Mouse (Mus musculus) embryo, embryonic 10.5 days (tissue): ENCODE results near the gene Gadl1.

ENCODE experiments used
- DNase-seq: peaks from one replicate; pipeline ENCODE4 v3.0.0-alpha.2; 2015; ENCODE audit warnings: low spot score

Gene Gadl1

DNA sequence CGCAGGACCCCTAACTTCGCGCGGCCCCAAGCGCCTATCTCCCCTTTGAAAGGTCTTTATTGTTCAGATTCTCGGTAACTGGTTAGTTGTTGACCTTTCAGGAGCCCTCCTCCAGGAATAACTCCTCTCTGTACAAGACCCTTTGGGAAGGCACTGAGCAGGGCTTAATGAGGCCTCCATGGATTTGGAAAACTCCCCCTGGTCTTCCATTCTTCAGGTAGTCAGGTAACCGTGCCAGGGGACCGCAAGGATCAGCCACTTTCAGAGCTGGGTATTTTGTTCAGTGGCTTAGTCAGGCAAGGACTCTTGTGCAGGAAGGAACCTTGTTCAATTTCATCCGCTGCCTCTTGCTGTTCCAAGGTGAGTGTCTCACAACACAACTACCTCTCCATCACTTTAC is at the start of gene Gadl1:
Gene Gadl1 (plus strand): TSS at position 301 of the 400 bp plus-strand sequence.
- DNase-seq: no peak

DNA sequence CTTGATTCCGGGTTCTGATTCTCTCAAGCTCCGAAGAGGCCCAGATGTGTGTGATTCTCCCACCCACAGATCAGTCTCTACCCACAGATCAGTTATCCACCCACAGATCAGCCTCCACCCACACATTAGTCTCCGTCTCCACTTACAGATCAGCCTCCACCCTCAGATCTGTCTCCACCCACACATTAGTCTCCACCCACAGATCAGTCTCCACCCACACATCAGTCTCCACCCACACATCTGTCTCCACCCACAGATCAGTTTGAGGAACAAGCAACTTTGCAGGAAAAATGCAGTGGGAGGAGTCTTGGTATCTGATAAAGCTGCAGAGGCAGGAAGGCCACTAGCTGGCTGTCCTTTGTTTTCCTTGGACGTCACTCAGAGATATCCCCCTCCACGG is 46.5 kb upstream of the Gadl1 start:
- no peak for DNase-seq

DNA sequence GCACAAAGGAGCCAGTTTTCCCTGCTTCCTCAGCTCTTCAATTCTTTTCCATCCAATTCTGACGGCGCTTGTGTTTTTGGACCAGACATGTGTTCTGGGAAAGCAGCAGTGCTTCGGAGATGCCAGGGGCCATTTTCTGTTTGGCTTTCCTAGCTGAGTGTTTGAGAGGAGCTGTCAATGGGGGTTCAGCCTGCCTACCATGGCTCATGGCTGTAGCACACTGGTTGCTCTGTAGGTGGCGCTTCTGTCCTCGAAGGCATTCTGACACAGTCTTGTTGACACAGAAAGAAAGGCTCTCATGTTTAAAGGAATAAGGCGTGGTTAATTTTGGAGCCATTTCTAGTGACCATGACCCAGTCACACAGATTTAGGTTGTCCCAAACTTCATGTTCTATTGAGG is 45.9 kb upstream of the Gadl1 start:
- DNase-seq: no peak

DNA sequence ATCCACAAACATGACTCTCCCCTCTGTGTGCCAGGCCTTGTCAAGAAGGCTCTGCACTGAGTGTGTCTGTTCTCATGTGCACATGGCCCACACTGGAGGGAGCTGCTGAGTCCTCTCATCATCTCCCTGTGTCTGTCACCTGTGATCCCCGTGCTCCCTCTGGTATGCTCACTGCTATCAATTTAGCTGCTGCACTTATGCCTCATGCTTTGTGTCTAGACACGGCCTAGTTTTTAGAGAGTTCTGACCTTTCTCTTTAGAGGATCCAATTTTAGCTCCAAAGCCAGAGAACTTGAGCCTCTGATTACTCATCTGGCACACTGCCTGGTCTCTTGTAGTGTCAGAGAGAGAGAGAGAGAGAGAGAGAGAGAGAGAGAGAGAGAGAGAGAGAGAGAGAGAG is 42.0 kb upstream of the Gadl1 start:
- DNase-seq: no peak

DNA sequence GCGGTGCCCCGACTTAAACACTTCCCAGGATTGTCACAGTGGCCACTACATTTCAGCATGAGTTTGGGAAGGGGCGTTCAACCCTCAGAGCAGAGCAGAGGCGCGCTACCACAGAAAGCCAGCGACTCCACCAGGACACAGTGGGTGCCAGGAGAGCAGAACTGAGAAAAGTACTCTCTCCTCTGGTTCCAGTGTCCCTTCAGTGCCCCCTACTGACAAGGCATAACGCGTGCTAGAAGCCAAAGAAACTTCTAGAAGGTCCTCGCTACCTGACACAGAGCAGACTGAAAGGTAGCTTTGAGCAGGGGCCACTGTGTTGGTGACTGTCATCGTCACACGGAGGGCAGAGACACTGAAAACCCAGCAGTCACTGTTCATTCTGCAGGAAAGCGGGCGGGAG is 39.1 kb upstream of the Gadl1 start:
- no peak for DNase-seq

DNA sequence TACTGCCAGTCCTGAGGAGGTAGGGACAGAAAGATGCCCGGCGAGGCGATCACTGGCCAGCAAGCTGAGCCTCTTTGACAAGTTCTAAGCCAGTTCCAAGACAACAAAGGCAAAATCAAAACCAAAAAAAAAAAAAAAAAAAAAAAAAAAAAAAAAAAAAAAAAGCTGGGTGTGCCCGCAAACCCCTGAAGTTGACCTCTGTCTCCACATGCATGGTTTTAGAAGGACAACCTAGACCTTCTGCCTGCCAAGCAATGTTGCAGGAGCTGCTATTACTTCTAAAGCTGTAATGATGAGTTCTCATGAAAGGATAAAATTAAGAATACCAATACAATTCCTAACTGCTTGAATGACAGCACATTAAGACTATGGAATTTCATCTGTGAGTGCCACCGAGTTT is 38.6 kb upstream of the Gadl1 start:
- DNase-seq: no peak

DNA sequence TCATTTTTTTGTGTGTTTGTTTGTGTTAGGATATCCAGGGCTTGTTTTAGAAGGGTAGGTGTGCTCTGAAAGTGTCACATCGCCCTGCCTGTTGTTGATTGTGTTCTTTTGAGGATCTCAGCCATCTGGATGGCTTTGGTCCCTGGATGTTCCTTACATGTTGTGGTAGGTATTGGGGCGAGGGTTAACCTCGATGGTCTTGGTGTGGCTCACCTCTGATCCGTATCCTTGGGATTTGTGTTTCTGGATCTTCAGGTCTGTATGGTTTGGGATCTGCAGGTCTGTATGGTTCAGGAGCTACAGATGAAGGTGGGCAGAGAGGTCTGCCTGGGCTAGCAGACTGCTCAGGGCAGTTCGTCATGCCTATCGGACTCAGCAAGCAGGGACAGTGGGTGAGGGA is 28.8 kb upstream of the Gadl1 start:
- DNase-seq: no peak

DNA sequence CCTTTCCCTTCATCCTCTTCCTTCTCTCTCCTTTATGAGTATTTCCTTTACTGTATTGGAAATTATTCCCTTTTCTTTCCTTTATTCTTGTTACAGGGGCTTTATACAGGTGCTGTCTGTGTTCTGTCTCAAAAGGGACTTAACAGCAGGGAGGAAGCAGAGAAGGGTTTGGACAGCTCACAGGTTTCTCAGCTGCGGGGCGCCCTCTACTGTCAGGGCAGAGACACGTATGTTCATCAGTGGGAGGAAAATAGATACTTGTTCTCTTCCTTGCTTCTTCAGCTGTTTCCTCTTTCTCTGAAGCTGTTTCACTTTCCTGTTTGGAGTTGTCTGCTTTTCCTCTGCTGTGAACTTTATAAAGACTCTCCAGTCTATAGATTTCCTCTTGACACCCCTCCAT is 28.1 kb upstream of the Gadl1 start:
- DNase-seq: no peak

DNA sequence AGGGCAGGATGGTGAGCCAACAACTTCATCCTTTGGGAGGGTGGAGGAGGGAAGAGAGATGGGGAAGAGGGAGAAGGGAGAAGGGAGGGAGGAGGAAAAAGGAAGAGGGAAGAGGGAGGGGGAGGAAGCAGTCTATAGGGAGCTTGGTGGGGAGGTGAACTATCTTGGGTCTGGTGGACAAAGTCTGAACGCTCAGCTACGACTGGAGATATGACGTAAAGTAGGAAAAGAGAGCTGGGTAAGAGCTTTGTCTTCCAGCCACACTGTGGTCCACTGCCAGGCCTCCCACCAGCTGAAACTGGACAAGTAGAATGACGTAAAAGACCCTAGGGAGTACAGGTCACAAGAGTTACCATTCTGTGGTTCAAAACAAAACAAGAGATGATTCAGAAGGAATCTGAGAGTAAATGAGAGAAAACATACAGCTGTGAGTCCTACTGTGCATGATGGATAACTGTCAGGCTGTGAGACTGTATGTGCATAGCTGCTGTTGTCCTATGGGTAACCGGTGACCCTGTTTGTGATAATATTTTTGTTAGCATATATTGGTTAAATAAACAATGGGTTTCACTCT is 26.5 kb upstream of the Gadl1 start:
- peak; percentile 10 for DNase-seq

DNA sequence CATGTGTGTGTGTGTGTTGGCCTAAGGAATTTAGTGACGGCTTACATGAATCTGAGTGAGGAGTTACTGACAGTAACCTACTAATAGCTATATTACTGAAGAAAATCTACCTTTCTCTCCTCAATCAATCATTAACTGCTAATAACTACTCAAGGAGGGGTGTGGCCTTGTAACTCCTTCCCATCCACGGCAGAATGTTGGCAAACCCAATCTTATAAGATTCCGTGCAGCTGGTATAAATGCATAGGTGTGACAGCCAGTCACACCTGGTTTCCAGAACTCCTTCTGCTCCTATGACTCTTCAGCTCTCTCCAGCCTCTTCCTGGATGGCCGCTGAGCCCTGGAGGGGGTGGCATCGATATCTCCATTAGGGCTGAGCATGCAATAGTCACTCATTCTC is 25.8 kb upstream of the Gadl1 start:
- DNase-seq: no peak

DNA sequence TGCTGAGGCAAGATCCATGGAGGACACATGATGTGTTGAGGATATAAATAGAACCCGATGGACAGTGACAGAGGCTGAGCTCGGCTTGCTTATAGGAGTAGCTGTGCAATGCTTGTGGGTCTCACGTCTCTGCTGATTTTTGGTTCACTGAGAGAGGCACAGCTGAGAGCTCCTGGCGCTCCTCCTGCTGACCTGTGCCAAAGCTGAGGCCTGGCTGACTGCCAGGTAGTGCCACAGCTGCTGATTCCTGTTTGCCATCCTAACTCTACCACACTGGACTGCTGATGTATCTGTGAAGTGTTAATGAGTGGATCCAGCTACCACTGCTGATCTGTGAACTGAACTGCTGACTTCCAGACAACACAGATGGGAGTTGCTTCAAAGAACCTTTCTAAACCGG is 21.7 kb upstream of the Gadl1 start:
- no peak for DNase-seq

DNA sequence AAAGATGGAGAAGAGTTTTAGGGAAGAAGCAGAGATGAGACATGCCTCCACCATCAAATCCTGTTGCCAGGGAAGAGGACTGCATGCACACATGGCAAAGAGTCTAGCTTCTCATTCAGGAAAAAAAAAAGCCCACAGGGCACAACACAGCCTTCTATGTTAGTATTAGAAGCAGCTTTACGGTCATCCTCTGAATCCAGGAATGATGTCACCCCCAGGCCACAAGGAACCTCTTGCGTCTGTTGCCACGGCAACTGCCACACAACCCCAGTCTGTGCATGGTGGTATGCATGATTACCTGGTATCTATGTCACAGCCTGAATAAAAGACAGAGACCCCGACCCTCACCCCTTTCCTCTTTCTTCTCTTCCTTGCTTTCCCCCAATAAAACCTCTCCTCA is 16.1 kb upstream of the Gadl1 start:
- DNase-seq: peak; percentile 26

DNA sequence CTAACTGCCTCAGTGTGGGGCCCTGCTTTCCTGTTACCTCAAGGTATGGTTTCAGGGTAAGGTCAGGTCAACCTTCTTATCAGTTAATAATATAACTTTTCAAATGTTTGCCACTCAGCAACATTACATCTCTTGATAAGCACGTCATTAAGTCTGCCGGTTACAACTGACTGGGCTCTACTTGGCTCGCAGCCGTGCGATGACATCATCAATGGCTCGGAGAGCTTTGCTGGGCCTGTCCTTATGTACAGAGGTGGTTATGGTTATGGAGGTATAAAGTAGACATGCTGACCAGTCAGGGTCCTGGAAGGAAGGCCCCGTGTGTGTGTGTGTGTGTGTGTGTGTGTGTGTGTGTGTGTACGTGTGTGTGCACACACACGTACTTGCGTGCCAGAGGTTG is 15.3 kb upstream of the Gadl1 start:
- DNase-seq: no peak

DNA sequence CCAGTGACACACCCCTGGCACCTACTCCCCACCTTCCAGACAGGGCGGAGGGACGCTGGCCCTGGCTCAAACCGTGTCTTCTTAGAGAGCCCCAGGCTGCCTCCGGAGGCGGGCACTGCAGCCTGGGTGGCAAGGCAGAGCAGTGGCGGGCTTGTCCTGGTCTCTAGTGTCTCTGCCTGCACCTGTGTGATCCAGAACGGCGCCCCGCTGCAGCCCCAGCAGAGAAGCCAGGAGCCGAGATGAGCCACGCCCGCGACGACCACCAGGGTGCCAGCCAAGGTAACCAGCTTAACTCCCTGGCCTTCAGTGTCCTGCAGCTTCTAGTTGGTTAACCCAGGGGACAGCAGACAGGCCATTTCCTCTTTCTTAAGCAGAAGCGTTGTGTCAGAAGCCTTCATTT is 930 bp upstream of the Gadl1 start:
- no peak for DNase-seq

DNA sequence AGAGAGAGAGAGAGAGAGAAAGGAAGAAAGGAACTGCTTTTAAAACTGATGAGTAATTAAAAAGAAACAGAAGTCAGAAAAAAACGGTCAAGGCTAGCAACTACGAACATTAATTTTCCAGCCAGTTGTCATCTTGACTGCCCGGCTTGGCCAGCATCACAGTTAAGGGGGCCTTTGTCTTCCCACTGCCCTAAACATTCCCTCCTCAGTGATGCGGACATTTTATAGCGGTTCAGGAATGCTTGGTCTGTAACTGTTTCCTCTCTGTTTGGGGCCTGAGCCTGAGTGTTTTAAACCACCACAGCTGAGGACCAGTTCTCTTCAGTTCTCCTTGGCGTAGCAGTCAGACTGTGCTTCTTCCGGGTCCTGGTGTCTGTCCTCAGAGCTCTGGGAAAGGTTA is 4.8 kb downstream of the Gadl1 start:
- peak; percentile 24 for DNase-seq

DNA sequence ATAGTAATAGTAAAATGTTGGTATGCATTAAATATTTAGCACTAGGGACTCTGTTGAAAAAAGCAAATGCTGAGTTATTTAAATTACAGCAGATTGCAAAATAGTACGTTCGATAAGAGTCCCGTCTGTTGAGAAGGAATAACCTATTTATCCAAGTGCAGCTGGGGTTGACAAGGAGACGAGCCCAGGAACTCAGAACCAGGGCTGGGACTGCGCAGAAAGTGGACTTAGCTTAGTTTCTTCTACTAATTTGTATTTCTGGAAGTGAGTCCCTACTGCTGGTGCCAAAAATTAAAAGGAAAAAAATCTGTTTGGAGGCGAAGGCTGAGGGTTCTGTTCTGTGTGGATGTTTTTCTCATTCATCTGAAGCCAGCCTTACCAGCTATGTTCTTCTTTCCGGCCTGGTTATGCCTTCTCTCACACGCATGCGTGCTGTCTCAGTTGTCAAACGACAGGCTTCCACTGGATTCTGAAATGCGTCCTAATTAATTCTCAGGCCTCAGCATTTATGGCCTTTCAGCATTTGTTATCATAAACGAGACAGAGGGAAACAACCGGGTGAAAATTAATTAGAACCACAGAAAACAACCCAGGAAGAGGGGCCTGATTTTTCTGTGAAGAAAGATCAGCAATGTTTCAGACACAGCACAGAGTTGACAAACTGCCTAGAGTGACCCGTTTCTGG is 6.5 kb downstream of the Gadl1 start:
- DNase-seq: no peak

DNA sequence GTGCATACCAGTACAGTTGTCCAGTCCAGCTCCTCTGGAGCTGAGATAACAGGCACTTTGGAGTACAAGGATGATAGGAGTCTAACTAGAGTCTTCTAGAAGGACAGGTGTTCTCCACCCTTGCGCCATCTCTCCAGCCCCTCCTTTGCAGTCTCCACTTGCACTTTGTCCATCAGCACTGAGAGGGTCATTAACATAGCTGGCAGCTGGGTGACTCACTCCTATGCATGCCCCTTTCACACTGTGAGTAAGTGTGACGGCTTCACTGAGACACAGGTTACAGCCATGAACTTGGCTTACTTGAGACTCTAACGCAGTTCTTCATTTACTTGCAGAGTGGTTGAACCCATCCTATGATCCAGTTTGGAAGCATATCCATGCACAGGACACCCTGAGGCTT is 10.5 kb downstream of the Gadl1 start:
- no peak for DNase-seq

DNA sequence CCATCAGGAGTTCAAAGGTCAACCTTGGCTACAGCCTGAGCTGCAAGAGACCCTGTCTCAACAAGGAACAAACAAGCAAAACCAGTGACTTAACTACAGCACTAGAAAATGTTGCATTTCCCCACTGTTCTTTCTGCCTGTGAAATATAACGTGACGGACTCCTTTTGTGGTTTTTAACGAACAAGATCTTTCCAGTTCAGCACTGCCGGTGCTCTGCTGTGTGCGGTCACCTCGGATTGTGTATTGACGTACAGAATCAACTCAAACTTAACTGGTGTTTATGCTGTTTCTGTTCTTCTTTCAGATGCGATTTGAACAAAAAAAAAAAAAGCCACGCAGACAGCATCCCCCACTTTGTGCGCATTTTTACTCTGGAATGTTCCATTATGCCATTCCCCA is 13.4 kb downstream of the Gadl1 start:
- DNase-seq: no peak

DNA sequence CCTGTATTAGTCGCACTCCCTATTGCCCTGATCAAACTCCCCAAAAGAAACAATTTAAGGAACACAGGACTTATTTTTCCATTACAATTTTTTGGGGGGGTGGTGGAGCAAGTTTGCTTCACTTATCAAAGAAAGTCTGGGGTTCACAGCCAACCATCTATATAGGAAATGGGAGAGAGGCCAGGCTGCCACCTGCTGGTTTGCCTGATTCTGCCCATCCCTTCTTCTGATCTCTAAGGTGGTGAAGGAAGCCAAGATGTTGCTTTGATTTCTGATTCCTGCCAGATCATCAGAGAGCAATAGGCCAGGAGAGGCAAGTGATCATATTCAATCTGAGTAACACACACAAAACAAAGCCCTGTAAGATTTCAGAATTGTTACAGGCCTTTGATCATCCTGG is 14.8 kb downstream of the Gadl1 start:
- DNase-seq: no peak

DNA sequence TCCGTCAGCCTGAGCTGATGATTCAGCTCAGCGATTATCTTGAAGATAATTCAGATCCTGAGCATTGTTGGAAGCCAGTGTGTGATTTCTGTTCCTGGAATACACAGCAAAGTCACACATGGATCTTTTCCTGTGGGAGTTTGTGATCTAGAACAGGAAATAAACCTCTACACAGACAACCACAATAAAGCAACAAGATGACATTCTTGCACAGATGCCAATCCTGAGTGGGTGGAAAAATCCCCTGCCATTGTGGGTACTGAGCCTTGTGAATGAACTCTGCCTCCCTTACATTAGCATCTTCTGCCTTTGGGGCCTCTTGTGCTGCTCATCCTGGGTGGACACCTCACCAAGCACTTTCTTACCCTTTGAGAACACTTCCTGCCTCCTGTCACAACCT is 22.5 kb downstream of the Gadl1 start:
- no peak for DNase-seq

DNA sequence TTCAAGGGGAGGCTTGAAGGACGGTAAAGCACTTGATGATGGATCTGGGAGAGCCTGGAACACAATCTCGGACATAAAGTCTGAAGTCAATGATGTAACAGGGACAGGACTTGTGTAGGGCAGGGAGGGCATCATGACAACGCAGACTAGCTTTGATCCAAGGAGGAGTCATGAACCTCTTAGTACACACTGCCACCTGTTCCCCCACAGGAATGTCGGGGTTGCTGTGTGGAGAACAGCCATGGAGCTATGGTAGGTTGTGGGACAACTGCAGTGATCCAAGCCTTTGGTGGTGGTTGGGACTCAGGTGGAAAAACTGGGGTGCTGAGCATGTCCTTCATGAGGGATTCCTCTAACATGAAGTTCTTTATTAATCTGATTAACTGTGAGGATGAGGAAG is 23.5 kb downstream of the Gadl1 start:
- no peak for DNase-seq

DNA sequence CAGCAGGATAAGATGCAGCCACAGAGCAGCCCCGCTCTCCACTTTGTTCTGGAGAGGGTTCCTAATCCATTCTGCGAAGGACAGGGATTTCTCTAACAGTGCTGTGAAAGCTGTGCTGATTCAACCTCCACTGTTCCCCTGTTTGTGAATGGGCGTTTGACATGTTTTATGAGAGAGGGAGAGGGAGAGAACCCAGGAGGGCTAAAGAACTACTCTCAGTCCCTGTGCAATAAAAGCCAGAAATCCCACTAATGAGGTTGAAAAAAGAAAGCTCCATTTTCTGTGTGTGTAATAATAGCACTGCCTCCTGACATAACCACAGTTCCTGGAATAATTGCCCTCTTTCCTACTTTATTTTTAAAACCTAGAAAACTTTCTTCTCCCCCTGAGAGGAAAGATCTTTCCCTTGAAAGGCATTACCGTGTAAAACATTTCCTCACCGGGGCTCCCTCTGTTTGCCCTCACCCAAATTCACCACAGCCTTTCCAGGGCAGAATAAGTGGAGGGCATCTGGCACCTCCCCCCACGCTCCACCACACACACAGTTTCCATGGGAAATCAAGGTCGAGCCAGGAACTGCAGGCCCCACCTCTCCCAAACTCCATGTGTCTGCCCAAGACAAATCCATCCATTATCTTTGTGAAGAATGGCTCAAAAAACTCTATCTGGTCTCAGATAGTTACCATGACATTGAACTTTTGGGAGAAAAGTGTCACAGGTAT is 24.1 kb downstream of the Gadl1 start:
- no peak for DNase-seq

DNA sequence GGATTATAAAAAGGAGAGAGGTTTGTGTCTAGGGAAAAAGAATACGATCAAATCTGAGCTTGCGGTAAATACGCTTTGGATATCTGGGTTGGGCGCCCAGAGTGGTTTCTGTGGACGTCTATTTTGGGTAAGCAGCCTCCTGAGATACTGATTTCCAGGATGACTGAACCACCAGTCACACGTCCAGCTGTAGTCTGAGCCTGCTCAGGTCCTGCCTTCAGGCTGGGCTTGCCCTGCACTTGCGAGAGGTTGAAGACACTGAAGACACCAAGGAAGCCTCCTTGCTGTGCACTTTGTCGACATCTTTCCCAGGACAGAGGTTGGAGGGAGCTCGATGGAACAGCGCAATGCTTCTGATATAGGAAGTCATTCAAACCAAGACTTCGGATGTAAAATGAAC is 25.0 kb downstream of the Gadl1 start:
- DNase-seq: no peak

DNA sequence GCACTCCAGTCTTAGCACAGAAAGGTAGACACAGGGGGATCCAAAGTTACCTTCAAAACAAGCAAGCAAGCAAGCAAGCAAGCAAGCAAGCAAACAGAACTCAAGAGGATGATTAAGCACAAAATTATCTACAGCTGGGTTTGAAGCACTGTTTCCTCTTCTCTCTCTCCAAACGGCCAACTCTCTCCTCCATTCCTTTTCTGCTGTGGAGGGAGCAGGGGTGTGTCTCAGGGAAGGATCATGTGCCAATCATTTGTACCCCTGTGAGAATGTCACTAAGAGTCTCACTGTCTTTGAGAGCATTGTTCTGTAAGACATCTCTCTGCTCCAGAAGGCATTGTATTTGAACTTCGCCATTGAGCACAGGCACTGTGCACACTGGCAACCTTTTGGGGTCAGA is 27.1 kb downstream of the Gadl1 start:
- DNase-seq: no peak
